Mouse (Mus musculus): ENCODE results near the gene Epc2. TPM values are rescaled to one million over a fixed set of nuclear protein-coding genes. Genes with fewer than 3 reads are reported as not detected.

Gene Epc2
- polyA plus RNA-seq, 1 experiment from 2014 or later: 17.5 TPM

DNA sequence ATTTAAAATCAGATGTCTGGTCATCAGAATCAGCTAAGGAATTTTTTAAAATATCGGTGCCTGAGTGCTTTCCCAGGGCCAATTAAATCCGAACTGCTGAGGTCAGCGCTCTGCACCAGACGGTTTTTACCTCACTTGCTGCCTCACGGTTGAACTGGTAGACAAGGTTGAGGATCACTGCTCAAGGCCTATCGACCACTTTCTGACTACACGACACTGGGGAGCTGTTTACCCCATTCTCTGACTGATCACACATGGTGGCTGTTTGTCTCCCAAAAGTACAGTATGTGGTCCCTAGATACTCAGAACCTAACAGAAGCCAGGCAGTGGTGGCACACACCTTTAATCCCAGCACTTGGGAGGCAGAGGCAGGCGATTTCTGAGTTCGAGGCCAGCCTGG lies 121.4 kb downstream of the Epc2 start:
- peak overlapping the region; percentile 44 for H3K9ac ChIP-seq
- WGBS: 71% methylated on average over 9 of the region's 9 CpGs
- ATAC-seq (ENCODE audit: low FRiP score) (no peak), DNase-seq (ENCODE audit: low spot score) (no peak)
- no peak overlapping the region for H3K4me3 ChIP-seq (replicated peaks; ENCODE audit: low read length)
- H3K36me3 ChIP-seq (replicated peaks; ENCODE audit: control insufficient read depth, insufficient read depth): no peaks in the 10 kb centered on the region
- H3K27me3 ChIP-seq (ENCODE audit: control insufficient read depth, insufficient read depth, low read length): no peaks in the 10 kb centered on the region
- peak overlapping the region; percentile 44 for H3K4me2 ChIP-seq (replicated peaks)
- peak overlapping the region; percentile 80; the same call in 1 of the 2 replicates for H3K27ac ChIP-seq
- 0 out of 2 replicates have a peak, but pooled peaks cover 3% of the 10 kb centered on the region for H3K9me3 ChIP-seq (ENCODE audit: control insufficient read depth, low read length)
- H3K4me1 ChIP-seq (replicated peaks; ENCODE audit: control insufficient read depth, insufficient read depth, low read length): peaks cover 26% of the 10 kb centered on the region

GRCm38 (mm10) chr2:49573282-49573681 lies 122.0 kb downstream of the Epc2 start:
- DNase-seq (ENCODE audit: low spot score) (no peak), ATAC-seq (ENCODE audit: low FRiP score) (no peak)
- Histone ChIP-seq H3K4me1 (replicated peaks; ENCODE audit: control insufficient read depth, insufficient read depth, low read length) (peaks cover 26% of the 10 kb centered on the region), H3K36me3 (replicated peaks; ENCODE audit: control insufficient read depth, insufficient read depth) (no peaks in the 10 kb centered on the region), H3K27ac (no peak overlapping the region), H3K9me3 (ENCODE audit: control insufficient read depth, low read length) (0 out of 2 replicates have a peak, but pooled peaks cover 3% of the 10 kb centered on the region), H3K4me2 (replicated peaks) (no peak overlapping the region), H3K27me3 (ENCODE audit: control insufficient read depth, insufficient read depth, low read length) (no peaks in the 10 kb centered on the region), H3K9ac (no peak overlapping the region), H3K4me3 (replicated peaks; ENCODE audit: low read length) (no peak overlapping the region)
- 76% methylated on average over 3 of the region's 3 CpGs for WGBS

DNA sequence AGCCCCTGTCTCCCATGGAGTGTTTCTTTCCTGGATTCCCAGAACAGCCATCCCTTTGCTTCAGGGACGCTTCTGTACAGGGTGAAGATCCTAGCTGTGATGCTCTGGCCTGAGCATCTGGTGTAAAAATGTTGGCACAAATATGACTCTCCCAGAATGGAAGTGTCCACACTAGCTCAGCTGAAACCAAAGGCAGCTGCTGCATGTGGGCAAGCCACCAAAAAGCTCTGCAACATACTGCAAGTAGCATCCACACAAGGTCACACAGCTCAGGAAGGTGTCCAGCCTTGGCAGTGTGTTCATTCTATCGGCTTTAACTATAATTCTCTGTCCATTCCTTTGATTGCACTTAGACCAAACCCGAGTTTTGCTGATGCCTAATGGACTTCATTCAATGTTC lies 129.3 kb downstream of the Epc2 start:
- H3K9ac ChIP-seq: no peak overlapping the region
- no peaks in the 10 kb centered on the region for H3K36me3 ChIP-seq (replicated peaks; ENCODE audit: control insufficient read depth, insufficient read depth)
- no peaks in the 10 kb centered on the region for H3K27me3 ChIP-seq (ENCODE audit: control insufficient read depth, insufficient read depth, low read length)
- ATAC-seq (ENCODE audit: low FRiP score): no peak
- no peaks in the 10 kb centered on the region for H3K4me1 ChIP-seq (replicated peaks; ENCODE audit: control insufficient read depth, insufficient read depth, low read length)
- WGBS: 88% methylated on average over 3 of the region's 3 CpGs
- H3K4me3 ChIP-seq (replicated peaks; ENCODE audit: low read length): no peak overlapping the region
- no peak for DNase-seq (ENCODE audit: low spot score)
- H3K27ac ChIP-seq: no peak overlapping the region
- no peak overlapping the region for H3K4me2 ChIP-seq (replicated peaks)
- 0 out of 2 replicates have a peak, but pooled peaks cover 3% of the 10 kb centered on the region for H3K9me3 ChIP-seq (ENCODE audit: control insufficient read depth, low read length)

GRCm38 (mm10) chr2:49582546-49582945 lies 131.3 kb downstream of the Epc2 start:
- no peak overlapping the region for H3K27ac ChIP-seq
- H3K4me1 ChIP-seq (replicated peaks; ENCODE audit: control insufficient read depth, insufficient read depth, low read length): no peaks in the 10 kb centered on the region
- no peaks in the 10 kb centered on the region for H3K36me3 ChIP-seq (replicated peaks; ENCODE audit: control insufficient read depth, insufficient read depth)
- DNase-seq (ENCODE audit: low spot score): no peak
- no peak overlapping the region for H3K9ac ChIP-seq
- no peaks in the 10 kb centered on the region for H3K27me3 ChIP-seq (ENCODE audit: control insufficient read depth, insufficient read depth, low read length)
- 87% methylated on average over 5 of the region's 5 CpGs for whole genome bisulfite sequencing
- 0 out of 2 replicates have a peak, but pooled peaks cover under 1% of the 10 kb centered on the region for H3K9me3 ChIP-seq (ENCODE audit: control insufficient read depth, low read length)
- no peak overlapping the region for H3K4me2 ChIP-seq (replicated peaks)
- ATAC-seq (ENCODE audit: low FRiP score): no peak
- no peak overlapping the region for H3K4me3 ChIP-seq (replicated peaks; ENCODE audit: low read length)

DNA sequence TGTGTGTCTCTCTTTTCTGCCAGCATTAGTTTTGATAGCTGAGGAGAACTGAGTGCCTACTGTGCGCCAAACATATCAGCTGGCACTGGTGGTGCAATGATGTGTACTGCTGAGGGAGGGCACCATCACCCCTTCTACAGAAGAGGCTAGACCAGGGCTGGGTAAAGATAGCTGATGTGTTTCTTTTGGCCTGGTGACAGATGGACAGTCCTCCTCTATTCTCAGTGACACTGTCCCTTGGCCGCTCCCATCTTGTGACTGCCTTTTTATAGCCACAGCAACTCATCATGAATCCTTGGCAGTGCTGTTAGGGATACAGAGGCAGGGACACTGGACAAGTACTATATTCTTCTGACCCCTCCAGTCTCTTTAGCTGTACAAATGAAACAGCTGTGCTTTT lies 132.0 kb downstream of the Epc2 start:
- Histone ChIP-seq H3K4me3 (replicated peaks; ENCODE audit: low read length) (no peak overlapping the region), H3K4me2 (replicated peaks) (no peak overlapping the region), H3K9ac (no peak overlapping the region), H3K27me3 (ENCODE audit: control insufficient read depth, insufficient read depth, low read length) (no peaks in the 10 kb centered on the region), H3K36me3 (replicated peaks; ENCODE audit: control insufficient read depth, insufficient read depth) (no peaks in the 10 kb centered on the region), H3K27ac (no peak overlapping the region), H3K4me1 (replicated peaks; ENCODE audit: control insufficient read depth, insufficient read depth, low read length) (no peaks in the 10 kb centered on the region), H3K9me3 (ENCODE audit: control insufficient read depth, low read length) (no peaks in the 10 kb centered on the region)
- WGBS: 100% methylated on average over 2 of the region's 2 CpGs
- ATAC-seq (ENCODE audit: low FRiP score) (no peak), DNase-seq (ENCODE audit: low spot score) (no peak)

DNA sequence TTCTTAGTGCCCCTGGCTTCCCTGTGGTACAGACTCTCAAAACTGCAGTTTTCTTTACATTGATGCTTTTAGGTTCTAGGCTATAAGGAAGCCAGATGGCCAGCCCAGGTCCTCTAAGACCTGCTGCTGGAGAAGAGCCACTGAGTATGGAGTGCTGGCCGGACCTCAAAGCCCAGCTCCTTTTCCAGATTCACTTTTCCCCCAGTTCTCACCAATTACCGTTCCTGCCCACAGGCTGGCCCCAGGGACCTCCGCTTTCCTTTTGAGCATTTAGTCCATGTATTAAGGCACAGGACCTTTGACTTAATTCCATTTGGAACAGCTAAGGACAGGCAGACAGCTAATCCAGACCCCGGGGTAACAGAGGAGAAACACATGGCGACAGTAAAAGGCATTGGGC lies 139.2 kb downstream of the Epc2 start:
- Histone ChIP-seq H3K9ac (no peak overlapping the region), H3K36me3 (replicated peaks; ENCODE audit: control insufficient read depth, insufficient read depth) (no peaks in the 10 kb centered on the region), H3K9me3 (ENCODE audit: control insufficient read depth, low read length) (no peaks in the 10 kb centered on the region), H3K27me3 (ENCODE audit: control insufficient read depth, insufficient read depth, low read length) (no peaks in the 10 kb centered on the region), H3K27ac (no peak overlapping the region), H3K4me1 (replicated peaks; ENCODE audit: control insufficient read depth, insufficient read depth, low read length) (no peaks in the 10 kb centered on the region), H3K4me2 (replicated peaks) (no peak overlapping the region), H3K4me3 (replicated peaks; ENCODE audit: low read length) (no peak overlapping the region)
- WGBS: 76% methylated on average over 5 of the region's 5 CpGs
- DNase-seq (ENCODE audit: low spot score): no peak
- ATAC-seq (ENCODE audit: low FRiP score): no peak

GRCm38 (mm10) chr2:49592926-49593325 lies 141.6 kb downstream of the Epc2 start:
- Histone ChIP-seq H3K4me2 (replicated peaks) (no peak overlapping the region), H3K4me3 (replicated peaks; ENCODE audit: low read length) (no peak overlapping the region), H3K4me1 (replicated peaks; ENCODE audit: control insufficient read depth, insufficient read depth, low read length) (no peaks in the 10 kb centered on the region), H3K9me3 (ENCODE audit: control insufficient read depth, low read length) (no peaks in the 10 kb centered on the region), H3K36me3 (replicated peaks; ENCODE audit: control insufficient read depth, insufficient read depth) (no peaks in the 10 kb centered on the region), H3K27ac (no peak overlapping the region), H3K9ac (no peak overlapping the region), H3K27me3 (ENCODE audit: control insufficient read depth, insufficient read depth, low read length) (no peaks in the 10 kb centered on the region)
- DNase-seq (ENCODE audit: low spot score): no peak
- no peak for ATAC-seq (ENCODE audit: low FRiP score)

DNA sequence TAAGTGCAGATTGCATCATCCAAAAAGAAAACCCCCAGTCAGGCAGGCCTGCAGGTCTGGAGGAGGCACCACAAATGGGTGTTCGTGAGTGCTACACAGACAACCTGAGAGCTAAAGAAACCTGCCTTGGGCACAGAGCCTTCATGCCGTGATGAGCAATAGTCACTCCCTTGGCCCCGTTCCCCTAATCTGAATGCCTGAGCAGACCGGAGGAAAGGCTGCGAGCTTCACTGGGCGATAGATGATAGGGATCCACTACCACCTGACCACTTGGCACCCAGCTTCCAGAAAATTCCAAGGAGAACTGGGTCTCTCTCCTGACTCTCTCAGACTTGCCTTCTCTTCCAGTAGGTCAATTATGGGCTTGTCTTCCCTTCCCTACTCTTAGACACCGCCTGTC lies 143.6 kb downstream of the Epc2 start:
- Histone ChIP-seq H3K9me3 (ENCODE audit: control insufficient read depth, low read length) (no peaks in the 10 kb centered on the region), H3K4me1 (replicated peaks; ENCODE audit: control insufficient read depth, insufficient read depth, low read length) (peaks cover 2% of the 10 kb centered on the region; the same call in 1 of the 2 replicates), H3K4me3 (replicated peaks; ENCODE audit: low read length) (no peak overlapping the region), H3K4me2 (replicated peaks) (no peak overlapping the region), H3K27ac (no peak overlapping the region), H3K36me3 (replicated peaks; ENCODE audit: control insufficient read depth, insufficient read depth) (no peaks in the 10 kb centered on the region), H3K9ac (no peak overlapping the region), H3K27me3 (ENCODE audit: control insufficient read depth, insufficient read depth, low read length) (no peaks in the 10 kb centered on the region)
- ATAC-seq (ENCODE audit: low FRiP score): no peak
- no peak for DNase-seq (ENCODE audit: low spot score)
- WGBS: 89% methylated on average over 7 of the region's 7 CpGs

- Histone ChIP-seq H3K4me3 (replicated peaks; ENCODE audit: low read length) (no peak overlapping the region), H3K9ac (no peak overlapping the region), H3K27me3 (ENCODE audit: control insufficient read depth, insufficient read depth, low read length) (no peaks in the 10 kb centered on the region), H3K4me1 (replicated peaks; ENCODE audit: control insufficient read depth, insufficient read depth, low read length) (peaks cover 9% of the 10 kb centered on the region), H3K9me3 (ENCODE audit: control insufficient read depth, low read length) (no peaks in the 10 kb centered on the region), H3K36me3 (replicated peaks; ENCODE audit: control insufficient read depth, insufficient read depth) (no peaks in the 10 kb centered on the region), H3K4me2 (replicated peaks) (no peak overlapping the region), H3K27ac (no peak overlapping the region)
- ATAC-seq (ENCODE audit: low FRiP score): no peak
- DNase-seq (ENCODE audit: low spot score): no peak
- WGBS: 82% methylated on average over 3 of the region's 3 CpGs
Observed at GRCm38 (mm10) chr2:49596318-49596717, 145.0 kb downstream of the Epc2 start.

DNA sequence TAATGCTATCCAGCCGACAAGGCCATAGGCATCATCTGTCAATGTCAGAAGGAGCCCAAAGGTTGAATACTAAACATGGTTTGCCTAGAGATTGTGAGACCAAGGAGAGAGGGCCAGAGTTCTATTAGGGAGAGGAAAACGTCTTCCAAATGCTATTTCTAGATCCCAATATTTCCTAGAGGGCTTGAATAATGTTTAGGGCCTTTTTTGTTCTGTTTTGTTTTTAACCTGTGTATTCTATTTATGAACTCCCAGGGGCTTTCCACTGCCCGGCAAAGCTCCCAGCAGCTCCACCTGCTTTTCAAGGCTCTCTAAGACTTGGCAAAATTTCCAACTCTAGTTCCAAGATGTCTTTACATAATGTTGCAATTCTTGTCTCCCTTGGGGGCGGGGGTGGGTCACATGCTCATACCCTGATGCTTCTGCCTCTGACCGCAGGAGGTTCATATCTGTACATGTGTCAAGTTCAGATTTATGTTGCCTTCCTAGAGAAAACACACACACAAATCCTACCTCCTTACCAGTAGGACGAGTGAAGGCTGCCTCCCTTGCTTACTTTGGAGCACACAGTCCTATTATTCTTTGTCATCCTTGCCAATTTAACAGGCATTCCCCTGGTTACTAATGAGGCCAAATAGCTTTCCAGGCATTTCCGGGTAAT lies 148.9 kb downstream of the Epc2 start:
- H3K4me2 ChIP-seq (replicated peaks): no peak overlapping the region
- H3K9me3 ChIP-seq (ENCODE audit: control insufficient read depth, low read length): no peaks in the 10 kb centered on the region
- 0 out of 2 replicates have a peak overlapping the region, but pooled peaks have one; percentile 46 for H3K27ac ChIP-seq
- H3K4me3 ChIP-seq (replicated peaks; ENCODE audit: low read length): no peak overlapping the region
- DNase-seq (ENCODE audit: low spot score) (peak; percentile 52), ATAC-seq (ENCODE audit: low FRiP score) (peak; percentile 55; the same call in 1 of the 2 replicates)
- no peaks in the 10 kb centered on the region for H3K27me3 ChIP-seq (ENCODE audit: control insufficient read depth, insufficient read depth, low read length)
- peaks cover 11% of the 10 kb centered on the region for H3K4me1 ChIP-seq (replicated peaks; ENCODE audit: control insufficient read depth, insufficient read depth, low read length)
- H3K9ac ChIP-seq: no peak overlapping the region
- 40% methylated on average over 7 of the region's 7 CpGs for WGBS
- H3K36me3 ChIP-seq (replicated peaks; ENCODE audit: control insufficient read depth, insufficient read depth): no peaks in the 10 kb centered on the region
